Mouse (Mus musculus) kidney, adult 2 months (tissue): Measurements from ENCODE around the gene Reln.

ENCODE experiments used
- CTCF ChIP-seq: fragments of 200-500 bp; conservative IDR thresholded peaks from 2 replicates; pipeline ENCODE4 v1.5.1; 2011; ENCODE audit warnings: low read depth, mild to moderate bottlenecking, control low read depth, low read length, moderate library complexity, mixed read lengths; ENCODE audit not compliant: insufficient read depth, insufficient read length
- POLR2A ChIP-seq: fragments of 200-500 bp; IDR thresholded peaks from one replicate; pipeline ENCODE4 v1.6.1; 2011; ENCODE audit warnings: low read depth, low read length, control low read depth

- no peak for TF ChIP-seq POLR2A
- no peak for TF ChIP-seq CTCF
Measured at GRCm38 (mm10) chr5:21912835-21913530, 431.5 kb downstream of the Reln start.
